Mouse (Mus musculus): Measurements from ENCODE around the gene Palld. TPM values are rescaled to one million over a fixed set of nuclear protein-coding genes. Genes with fewer than 3 reads are reported as not detected.

The Palld gene
- total RNA-seq (2021): 100 to 1,000 TPM; 157 to 161 TPM
- long read RNA-seq, experiment 1, full-length matches to known transcripts: 14 of 115 reads
- long read RNA-seq, experiment 1, partial matches to known transcripts: 36 of 115 reads
- long read RNA-seq, experiment 1, other reads (novel, unspliced or antisense): 65 of 115 reads
- long read RNA-seq, experiment 2, full-length matches to known transcripts: 3 of 55 reads
- long read RNA-seq, experiment 2, partial matches to known transcripts: 21 of 55 reads
- long read RNA-seq, experiment 2, other reads (novel, unspliced or antisense): 31 of 55 reads

DNA sequence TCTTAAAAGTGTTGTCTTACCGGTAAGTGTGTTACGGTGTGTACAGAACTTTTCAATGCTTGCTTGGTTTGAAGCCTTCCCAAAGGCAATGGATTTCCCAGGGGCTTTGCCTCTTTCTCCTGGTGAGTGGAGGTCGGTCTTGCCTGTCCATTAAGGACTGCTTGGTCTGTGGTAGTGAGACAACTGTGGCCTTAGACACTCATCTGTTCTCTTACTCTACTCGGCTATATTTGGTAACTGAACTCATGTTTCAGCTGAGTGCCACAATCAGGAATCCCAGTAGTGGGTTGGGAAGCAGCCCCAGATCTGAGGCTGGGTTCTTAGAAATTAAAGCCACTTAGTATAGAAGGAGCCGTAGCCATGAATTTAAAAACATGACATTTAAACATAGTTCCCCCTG lies at the start of gene Palld:
Palld (minus strand) TSS at position 170 of the 400 bp plus-strand sequence.
- peak; percentile 57 to 58 for DNase-seq

GRCm38 (mm10) chr8:61937576-61937975 lies 35.1 kb upstream of the Palld start:
- DNase-seq: no peak

GRCm38 (mm10) chr8:61933243-61933642 lies 30.8 kb upstream of the Palld start:
- DNase-seq: no peak

- DNase-seq: peak; percentile 81 to 90
Measured at GRCm38 (mm10) chr8:61927777-61928494, 25.4 kb upstream of the Palld start, which contains the start of gene Ddx60. Gene Ddx60 (plus strand): TSS chr8:61928087.

DNA sequence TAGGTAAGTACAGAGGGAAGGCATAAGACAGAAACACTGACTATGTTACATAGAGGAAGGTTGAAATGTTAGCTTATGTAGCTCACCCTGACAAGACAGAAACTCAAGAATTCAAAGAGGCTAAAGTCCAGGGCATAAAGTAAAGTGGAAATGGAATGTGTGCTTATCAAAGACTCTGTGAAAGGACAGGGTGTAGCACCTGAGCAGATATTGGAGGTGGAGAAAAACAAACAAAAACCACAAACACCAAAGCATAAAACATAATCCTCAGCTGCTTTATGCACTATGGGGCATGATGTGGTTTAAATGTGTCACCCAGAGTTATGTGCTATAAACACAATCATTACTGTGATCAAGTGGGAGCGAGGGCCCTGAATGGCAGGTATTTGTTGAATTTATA lies 22.0 kb upstream of the Palld start:
- DNase-seq: no peak

GRCm38 (mm10) chr8:61921454-61922054 lies 19.1 kb upstream of the Palld start:
- DNase-seq: peak; percentile 51 to 62

- no peak for DNase-seq
Measured at GRCm38 (mm10) chr8:61920389-61920788, 17.9 kb upstream of the Palld start.

GRCm38 (mm10) chr8:61919145-61919788 lies 16.8 kb upstream of the Palld start:
- no peak for DNase-seq

DNA sequence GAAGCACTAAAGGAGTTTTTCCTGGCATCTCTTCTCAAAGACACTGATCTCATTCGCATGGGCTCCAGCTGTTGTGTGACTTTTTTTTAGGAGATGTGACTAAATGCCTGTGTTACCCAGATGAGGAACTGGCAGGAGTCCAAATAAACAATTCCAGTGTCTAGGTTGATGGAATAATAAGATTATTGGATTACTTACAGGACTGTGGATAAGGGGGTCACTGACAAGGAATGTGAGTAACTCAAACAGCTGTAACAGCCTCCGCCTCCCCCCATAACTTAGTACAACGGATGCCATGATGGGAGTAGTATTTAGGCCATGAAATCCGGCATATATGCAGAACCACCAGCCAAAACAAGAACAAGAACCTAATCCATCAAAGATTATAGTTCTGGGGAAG lies 14.8 kb upstream of the Palld start:
- DNase-seq: no peak

DNA sequence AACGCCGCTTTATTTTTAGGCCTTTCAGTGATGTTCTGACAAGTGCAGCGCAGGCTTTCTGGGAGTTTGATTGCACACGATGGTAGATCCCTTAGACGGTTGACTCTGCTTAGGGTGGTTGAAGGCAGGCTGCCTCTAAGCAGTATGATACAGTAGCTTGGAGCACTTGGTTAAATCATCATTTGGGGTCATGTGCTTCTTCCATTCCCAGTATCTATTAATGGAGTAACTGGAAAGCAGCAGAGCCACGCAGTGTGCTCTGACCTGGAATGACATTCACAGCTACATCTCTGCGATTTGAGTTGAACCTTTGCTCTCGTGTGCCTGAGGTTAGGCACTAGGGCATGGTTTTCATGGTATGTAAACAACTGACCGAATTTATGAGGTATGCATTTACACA lies 11.5 kb upstream of the Palld start:
- DNase-seq: peak in 1 of 2 experiments; percentile 42

DNA sequence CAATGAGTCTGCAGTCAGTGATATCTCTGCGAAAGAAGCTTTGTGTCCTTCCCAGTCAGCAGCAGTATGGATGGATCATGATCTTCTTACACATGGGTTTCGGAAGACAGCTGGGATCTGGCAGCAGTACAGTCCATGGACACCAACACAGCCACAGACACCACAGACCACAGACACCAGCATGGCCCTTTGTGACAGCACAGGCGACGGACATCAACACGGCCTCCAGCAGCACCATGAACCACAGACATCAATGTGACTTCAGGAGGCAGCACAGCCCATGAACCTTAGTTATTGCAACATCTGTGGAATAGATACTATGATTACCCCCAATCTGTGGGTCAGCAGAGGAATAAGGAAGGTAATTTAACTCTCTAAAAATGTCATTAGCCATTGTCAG lies 10.3 kb upstream of the Palld start:
- no peak for DNase-seq

DNA sequence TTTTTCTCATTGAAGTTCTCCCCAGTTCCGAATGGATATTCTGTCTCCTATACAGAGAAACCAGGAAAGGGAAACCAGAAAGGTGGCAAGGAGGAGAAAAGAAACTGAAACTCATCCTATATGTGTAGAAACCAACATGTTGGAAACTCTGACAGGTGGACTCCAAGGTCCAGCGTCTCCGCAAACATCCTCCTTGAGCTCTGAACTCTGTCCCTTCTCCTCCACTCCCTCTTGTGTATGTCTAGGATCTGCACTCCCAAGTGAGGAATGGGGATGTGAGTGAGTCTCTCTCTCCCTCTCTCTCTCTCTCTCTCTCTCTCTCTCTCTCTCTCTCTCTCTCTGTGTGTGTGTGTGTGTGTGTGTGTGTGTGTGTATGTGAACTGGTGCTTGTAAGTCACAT lies 6.8 kb upstream of the Palld start:
- peak in 1 of 2 experiments; percentile 7 for DNase-seq

GRCm38 (mm10) chr8:61908303-61909215 lies 6.1 kb upstream of the Palld start:
- DNase-seq: peak; percentile 82 to 90

DNA sequence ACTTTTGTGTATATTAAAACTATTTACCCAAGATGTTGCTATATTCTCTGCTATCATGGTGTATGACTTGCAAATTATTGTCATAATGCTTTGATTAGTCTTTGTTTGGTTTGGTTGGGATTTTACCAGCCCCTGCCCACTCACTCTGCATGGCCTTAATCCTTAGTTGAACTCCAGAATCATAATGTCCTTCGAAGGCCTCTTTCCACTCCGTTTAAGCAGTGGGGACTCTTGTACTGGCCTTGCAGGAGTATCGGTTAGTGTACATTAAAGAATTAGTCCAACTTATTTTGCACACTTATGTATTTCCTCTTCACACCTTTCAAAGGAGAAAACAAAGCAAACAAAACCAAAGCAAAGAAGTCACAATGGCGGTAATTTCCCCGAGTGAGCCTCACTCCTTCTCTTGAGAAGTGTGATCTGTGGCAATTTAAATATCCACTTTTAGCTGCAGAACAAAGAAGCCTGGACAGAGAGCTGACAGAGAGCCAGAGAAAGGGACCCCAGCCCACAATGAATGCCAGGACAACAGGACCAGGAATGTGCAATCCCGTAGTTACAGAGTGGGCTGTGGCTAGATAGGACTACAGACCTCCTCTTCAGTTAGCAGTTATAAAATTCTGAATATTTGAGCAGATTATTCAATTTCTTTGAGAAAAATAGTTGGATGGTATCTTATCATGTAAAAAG lies 1.3 kb downstream of the Palld start:
- DNase-seq: peak in 1 of 2 experiments; percentile 2

- no peak for DNase-seq
Measured at GRCm38 (mm10) chr8:61897402-61897801, 5.1 kb downstream of the Palld start.

DNA sequence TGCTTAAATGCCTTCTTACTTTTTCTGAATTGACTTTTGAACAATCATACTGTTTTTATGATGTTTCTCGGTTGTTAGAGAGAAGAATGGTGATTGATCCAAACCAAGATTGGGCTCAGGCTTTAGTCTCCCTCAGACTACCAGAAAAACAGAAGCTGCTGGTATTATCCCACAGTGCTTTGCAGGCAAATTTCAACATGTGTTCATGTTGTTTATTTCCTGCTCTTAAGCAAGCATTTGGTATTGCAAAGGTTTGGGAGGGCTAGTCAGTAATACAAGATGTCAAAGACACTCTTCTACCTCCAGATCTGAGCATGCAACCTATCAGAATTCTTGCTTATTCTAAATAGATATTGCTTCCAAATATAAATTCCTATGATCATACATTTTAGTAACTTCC lies 5.7 kb downstream of the Palld start:
- DNase-seq: no peak

GRCm38 (mm10) chr8:61894062-61894461 lies 8.4 kb downstream of the Palld start:
- DNase-seq: peak; percentile 58 to 87

DNA sequence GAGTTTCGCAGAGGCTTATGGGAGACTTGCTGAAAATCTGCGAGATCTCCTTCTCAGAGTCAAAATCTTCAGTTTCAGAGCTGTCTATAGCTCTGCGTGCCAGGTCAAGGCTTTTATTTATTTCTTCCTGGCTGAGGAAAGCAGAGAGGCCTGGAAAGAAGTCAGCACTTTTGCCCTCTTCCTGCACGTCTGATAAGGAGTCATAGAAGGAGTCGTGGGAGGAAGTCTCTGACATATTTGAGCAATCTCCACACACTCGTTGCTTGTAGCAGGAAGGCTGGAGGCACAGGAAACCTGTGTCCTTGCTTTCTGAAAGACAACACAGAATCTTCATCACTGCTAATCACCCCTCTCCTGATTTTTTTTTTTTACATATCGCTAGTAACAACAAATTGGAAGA lies 24.9 kb downstream of the Palld start:
- no peak for DNase-seq

GRCm38 (mm10) chr8:61875290-61875689 lies 27.2 kb downstream of the Palld start:
- DNase-seq: peak; percentile 60 to 77

DNA sequence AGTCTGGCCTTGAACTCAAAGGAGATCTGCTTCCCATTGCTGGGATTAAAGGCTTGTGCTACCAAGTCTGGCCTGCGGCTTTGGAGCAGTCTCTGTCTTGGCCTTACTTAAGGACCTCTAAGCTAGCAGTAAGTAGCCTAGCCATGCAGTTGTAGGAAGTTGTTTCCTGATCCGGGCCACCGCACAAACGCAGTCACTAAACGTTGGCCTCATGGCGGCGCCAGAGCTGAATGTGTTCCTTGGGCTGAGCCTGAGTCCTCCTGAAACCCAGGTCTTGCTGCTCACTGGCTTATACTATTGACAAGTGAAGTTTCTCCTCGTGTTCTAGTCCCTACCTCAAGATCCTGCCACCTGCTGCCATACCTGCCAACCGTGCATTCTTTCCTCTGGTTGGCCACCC lies 28.5 kb downstream of the Palld start:
- no peak for DNase-seq

- DNase-seq: no peak
Measured at GRCm38 (mm10) chr8:61868481-61868880, 34.0 kb downstream of the Palld start.

All from heart, adult 18-20 months (tissue).